Comparison of ENCODE assay signal across 7 mouse cellular contexts in genomic region chr11:116852891-116853511, GRCm38 (mm10). TPM values are rescaled to one million over a fixed set of nuclear protein-coding genes. Genes with fewer than 3 reads are reported as not detected.
DNase-seq lines count a peak whose midpoint lies in the region; ATAC-seq lines count a peak whose summit lies in the region.

Gene Srsf2 (minus strand): TSS chr11:116853094.

- DNase-seq in adrenal gland, adult 8-10 months: peak; percentile 93
- DNase-seq in embryo, embryonic 9.5 days (ENCODE audit: extremely low spot score): peak; percentile 97
- no peak for DNase-seq in gonadal fat pad, adult 2 months (ENCODE audit: low read depth)
- peak; percentile 94 for DNase-seq in kidney, adult 11 months
- DNase-seq in limb, embryonic 10.5 days (ENCODE audit: low spot score): peak; percentile 98
- DNase-seq in spleen, adult 12 weeks (ENCODE audit: low spot score): peak; percentile 96

- ATAC-seq in midbrain, embryonic 13.5 days: peak; percentile 86

- peak within 1 kb of the TSS; percentile 96 for H3K9ac ChIP-seq in midbrain, embryonic 13.5 days (replicated peaks)

- H3K9me3 ChIP-seq in limb, embryonic 10.5 days (replicated peaks): no peaks in the 10 kb centered on the region
- H3K9me3 ChIP-seq in midbrain, embryonic 13.5 days: no peaks in the 10 kb centered on the region

- H3K4me2 ChIP-seq in midbrain, embryonic 13.5 days (replicated peaks): peak within 1 kb of the TSS; percentile 94

- H3K36me3 ChIP-seq in limb, embryonic 10.5 days: peaks cover 42% of the 10 kb centered on the region
- peaks cover 29% of the 10 kb centered on the region for H3K36me3 ChIP-seq in midbrain, embryonic 13.5 days

- under 1% methylated on average over 74 of the region's 74 CpGs for WGBS in limb, embryonic 10.5 days
- under 1% methylated on average over 70 of the region's 74 CpGs for WGBS in midbrain, embryonic 13.5 days

- peak within 1 kb of the TSS; percentile 97 for H3K27ac ChIP-seq in limb, embryonic 10.5 days
- peak within 1 kb of the TSS; percentile 97 for H3K27ac ChIP-seq in midbrain, embryonic 13.5 days

- peaks cover 37% of the 10 kb centered on the region for H3K4me1 ChIP-seq in limb, embryonic 10.5 days
- H3K4me1 ChIP-seq in midbrain, embryonic 13.5 days (replicated peaks): peaks cover 47% of the 10 kb centered on the region

- no peaks in the 10 kb centered on the region for H3K27me3 ChIP-seq in limb, embryonic 10.5 days (ENCODE audit: low read depth, poor library complexity, severe bottlenecking)
- no peaks in the 10 kb centered on the region for H3K27me3 ChIP-seq in midbrain, embryonic 13.5 days

- peak within 1 kb of the TSS; percentile 93 for H3K4me3 ChIP-seq in limb, embryonic 10.5 days
- H3K4me3 ChIP-seq in midbrain, embryonic 13.5 days (replicated peaks): peak within 1 kb of the TSS; percentile 97

RNA-seq across cellular contexts. Expression of gene Srsf2, which starts in this region (rescaled TPM):
- 100 to 1,000 TPM; 183 to 287 (median 255) TPM for total RNA-seq in adrenal gland, adult 8-10 months (2022)
- 279 and 335 TPM in 2 replicates for polyA plus RNA-seq in gonadal fat pad, adult 2 months (2012; rRNA removed)
- 925 and 971 TPM in 2 replicates for polyA plus RNA-seq in limb, embryonic 10.5 days (2016; fragmentation: Nextera tagmentation; extraction: Ambion mirVana)
- 648 and 659 TPM in 2 replicates for polyA plus RNA-seq in midbrain, embryonic 13.5 days (2015; fragmentation: Nextera tagmentation; extraction: Ambion mirVana)
